Mouse (Mus musculus): ENCODE data around the gene Sult2a6.

Sult2a6 gene

GRCm38 (mm10) chr7:14254770-14255169 lies at the start of gene Sult2a6:
Sult2a6 (minus strand) TSS chr7:14254870.
- no peak for DNase-seq (ENCODE audit: low read depth, low spot score)

DNA sequence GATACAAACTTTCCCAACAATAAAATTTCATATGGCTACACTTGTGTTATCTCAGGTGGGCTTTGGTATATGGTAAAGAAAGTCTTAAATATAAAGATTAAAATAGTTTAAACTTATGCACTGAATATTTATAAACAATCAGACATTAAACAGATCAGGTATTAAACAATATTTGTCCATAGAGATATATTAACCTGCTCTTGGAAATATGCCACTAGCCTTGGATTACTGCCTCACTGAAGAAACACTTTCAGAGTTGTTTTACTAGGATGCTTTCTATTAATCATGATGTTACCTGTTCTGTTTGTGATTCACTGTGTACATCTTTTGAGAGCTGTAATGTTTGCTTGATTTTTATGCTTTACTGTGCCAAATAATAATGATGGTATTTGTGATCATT lies 39.4 kb downstream of the Sult2a6 start:
- no peak for DNase-seq (ENCODE audit: low read depth, low spot score)

GRCm38 (mm10) chr7:14203417-14203816 lies 51.3 kb downstream of the Sult2a6 start:
- DNase-seq (ENCODE audit: low read depth, low spot score) = no peak

DNA sequence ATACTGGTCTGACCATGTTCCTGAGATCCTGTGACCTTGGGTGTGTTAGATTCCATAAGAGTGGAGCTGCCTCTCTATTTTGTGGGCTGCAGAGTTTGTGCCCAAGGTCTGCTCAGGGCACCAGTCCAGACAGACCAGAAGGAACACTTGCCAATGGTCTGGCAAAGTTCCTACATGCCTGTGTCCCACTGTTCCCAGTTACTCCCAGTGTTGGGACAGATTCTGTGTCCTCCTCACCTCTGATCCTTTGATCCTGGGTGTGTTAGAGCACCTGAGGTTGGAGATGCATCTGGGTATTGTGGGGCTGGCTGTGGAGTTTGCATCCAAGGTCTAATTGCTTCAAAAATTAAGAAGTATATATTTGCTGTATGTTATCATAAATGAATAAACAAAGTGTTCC lies 52.2 kb downstream of the Sult2a6 start:
- DNase-seq (ENCODE audit: low read depth, low spot score) = no peak
